Comparison of ENCODE assay signal across 8 mouse cellular contexts in the genomic region with DNA sequence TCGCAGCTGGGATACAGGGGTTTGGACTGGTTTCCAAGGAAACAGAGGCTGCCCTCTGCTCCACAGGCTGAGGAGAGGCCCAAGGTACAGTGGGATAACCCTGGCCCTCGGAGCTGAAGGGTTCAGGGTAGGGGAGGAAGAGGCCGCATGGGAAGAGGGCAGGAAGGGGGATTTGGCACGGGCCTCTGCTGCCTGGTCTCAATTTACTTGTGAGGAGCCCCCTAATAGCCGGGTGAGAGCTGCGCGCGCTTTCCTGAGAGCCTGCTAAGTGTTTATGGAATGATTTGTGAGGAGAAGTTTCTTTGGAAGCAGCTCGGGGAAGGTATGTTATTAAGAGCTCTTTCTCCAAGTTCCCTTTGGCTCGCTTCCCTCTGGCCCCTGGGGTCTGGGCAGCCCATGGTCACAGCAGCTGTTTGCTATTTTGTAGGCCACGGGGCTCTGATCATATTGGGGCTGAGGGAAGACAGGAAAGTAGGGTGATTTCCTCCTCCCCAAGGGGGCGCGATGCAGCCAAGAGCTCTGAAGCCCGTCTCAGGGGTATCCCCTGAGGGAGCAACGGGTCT. TPM values are rescaled to one million over a fixed set of nuclear protein-coding genes. Genes with fewer than 3 reads are reported as not detected.
DNase-seq lines count a peak whose midpoint lies in the region; ATAC-seq lines count a peak whose summit lies in the region.
"Had no signal": no experiment of that assay in that cellular context is flagged by ENCODE, and none has a peak within 500 bp of the region (broad histone marks: within the 10 kb centered on the region; RNA-seq: fewer than 3 reads in every experiment).

No protein-coding gene starts in this region.

- no peak overlapping the region; the same call in 1 of the 2 replicates for H3K9ac ChIP-seq in lung, embryonic 15.5 days
- peak overlapping the region; percentile 24; the same call in 1 of the 2 replicates for H3K9ac ChIP-seq in intestine, embryonic 15.5 days
- no peak overlapping the region for H3K9ac ChIP-seq in stomach, embryonic 15.5 days

- no peak for DNase-seq in lung, adult 18-20 months
- peak; percentile 38 for DNase-seq in gastrocnemius, postnatal 25 days
- no peak for DNase-seq in layer of hippocampus, adult 9-11 months
- DNase-seq in layer of hippocampus, postnatal 14 days (ENCODE audit: low spot score in 2 of 2) = no peak

- no peak overlapping the region for H3K4me3 ChIP-seq in lung, embryonic 15.5 days
- H3K4me3 ChIP-seq in intestine, embryonic 15.5 days (replicated peaks) = no peak overlapping the region
- no peak overlapping the region for H3K4me3 ChIP-seq in stomach, embryonic 15.5 days (replicated peaks)

- peak overlapping the region; percentile 93 for H3K27ac ChIP-seq in lung, embryonic 15.5 days
- H3K27ac ChIP-seq in intestine, embryonic 15.5 days = peak overlapping the region; percentile 81
- H3K27ac ChIP-seq in stomach, embryonic 15.5 days = peak overlapping the region; percentile 82

- H3K9me3 ChIP-seq in lung, embryonic 15.5 days = no peaks in the 10 kb centered on the region
- no peaks in the 10 kb centered on the region for H3K9me3 ChIP-seq in intestine, embryonic 15.5 days
- H3K9me3 ChIP-seq in stomach, embryonic 15.5 days = no peaks in the 10 kb centered on the region

- 0 out of 2 replicates have a peak, but pooled peaks cover 3% of the 10 kb centered on the region for H3K27me3 ChIP-seq in lung, embryonic 15.5 days
- no peaks in the 10 kb centered on the region for H3K27me3 ChIP-seq in intestine, embryonic 15.5 days (replicated peaks)
- H3K27me3 ChIP-seq in stomach, embryonic 15.5 days (replicated peaks) = no peaks in the 10 kb centered on the region

- H3K4me1 ChIP-seq in lung, embryonic 15.5 days = peaks cover 35% of the 10 kb centered on the region
- peaks cover 26% of the 10 kb centered on the region for H3K4me1 ChIP-seq in intestine, embryonic 15.5 days (replicated peaks)
- H3K4me1 ChIP-seq in stomach, embryonic 15.5 days = peaks cover 30% of the 10 kb centered on the region

- 20% methylated on average over 15 of the region's 15 CpGs for WGBS in lung, embryonic 15.5 days
- WGBS in intestine, embryonic 15.5 days = 28% methylated on average over 15 of the region's 15 CpGs
- WGBS in stomach, embryonic 15.5 days = 34% methylated on average over 15 of the region's 15 CpGs

- H3K4me2 ChIP-seq in lung, embryonic 15.5 days = peak overlapping the region; percentile 38
- peak overlapping the region; percentile 26 for H3K4me2 ChIP-seq in intestine, embryonic 15.5 days (replicated peaks)
- peak overlapping the region; percentile 2 for H3K4me2 ChIP-seq in stomach, embryonic 15.5 days

- no peaks in the 10 kb centered on the region for H3K36me3 ChIP-seq in lung, embryonic 15.5 days
- H3K36me3 ChIP-seq in intestine, embryonic 15.5 days = no peaks in the 10 kb centered on the region
- no peaks in the 10 kb centered on the region for H3K36me3 ChIP-seq in stomach, embryonic 15.5 days

- peak; percentile 56 for ATAC-seq in lung, embryonic 15.5 days (ENCODE audit: borderline replicate concordance, extremely low read depth, low FRiP score, low TSS enrichment)
- 0 out of 2 replicates have a peak, but pooled peaks have one; percentile 41 for ATAC-seq in intestine, embryonic 15.5 days
- ATAC-seq in stomach, embryonic 15.5 days (ENCODE audit: insufficient read depth, low FRiP score, low read depth) = peak; percentile 16; the same call in 1 of the 2 replicates

RNA-seq across cellular contexts. Expression of a gene that starts 50.5 kb away (rescaled TPM):
- 18.9 and 19.8 TPM in 2 replicates for polyA plus RNA-seq in lung, embryonic 15.5 days (2015; fragmentation: Nextera tagmentation; extraction: Ambion mirVana)
- 1 to 10 TPM; 5.7 to 6.6 TPM for total RNA-seq in gastrocnemius, postnatal 25 days (2021)
- 1.7 and 1.8 TPM in 2 replicates for polyA plus RNA-seq in intestine, embryonic 15.5 days (2015; fragmentation: Nextera tagmentation; extraction: Ambion mirVana)
- 3.8 and 5.5 TPM in 2 replicates for polyA plus RNA-seq in stomach, embryonic 15.5 days (2015; fragmentation: Nextera tagmentation; extraction: Ambion mirVana)
- 1 to 10 TPM; 2.2 to 2.8 TPM for total RNA-seq in layer of hippocampus, postnatal 14 days (2021)
- total RNA-seq: hematopoietic stem cell, adult 5-6 weeks had no signal
